Mouse (Mus musculus): ENCODE measurements around the gene Rbpjl.

DNA sequence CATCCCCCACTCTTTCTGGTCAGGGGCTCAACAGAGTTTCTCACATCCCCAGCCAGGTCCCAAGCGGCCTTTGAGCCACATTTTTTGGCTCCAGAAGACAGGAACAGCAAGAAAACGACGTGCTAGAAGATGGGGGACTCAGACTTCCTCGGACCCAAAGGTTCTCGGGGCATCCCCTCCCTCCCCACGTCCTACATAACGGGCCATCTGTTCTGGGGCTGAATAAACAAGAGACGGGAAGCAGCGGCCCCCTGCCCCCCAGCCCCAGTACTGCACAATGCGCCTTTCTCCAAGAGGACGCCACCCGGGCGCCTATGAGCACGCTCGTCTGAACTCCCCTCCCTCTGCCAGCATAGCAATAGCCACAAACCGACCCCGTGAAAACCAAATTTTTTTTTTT is 13.9 kb upstream of the Rbpjl start, which contains the start of gene Slpi:
- TF ChIP-seq CTCF (IDR thresholded peaks at IDR 0.05; ENCODE audit: extremely low read depth, insufficient read depth, low read length), result no peak
- no peak for TF ChIP-seq POLR2A (IDR thresholded peaks at IDR 0.05; ENCODE audit: extremely low read depth, insufficient read depth, low read length)
